Mouse (Mus musculus) midbrain, postnatal 0 days (tissue): ENCODE measurements around the gene Kat2b. TPM values are rescaled to one million over a fixed set of nuclear protein-coding genes. Genes with fewer than 3 reads are reported as not detected.
"Not testable (repeated sequence)": the region's sequence is repeated elsewhere in the genome, so short reads cannot be mapped to it uniquely, and the experiment has no call there.

ENCODE experiments used
- ATAC-seq: fragments of 200-750 bp; cut with Nextera tagmentation; 2 replicates; pipeline ENCODE4 v1.8.0; 2017; ENCODE audit warnings: moderate number of reproducible peaks, mild to moderate bottlenecking, moderate TSS enrichment, moderate library complexity; ENCODE audit not compliant: low FRiP score
- DNase-seq: peaks from one replicate; pipeline ENCODE4 v3.0.0-alpha.2; 2015; ENCODE audit warnings: low spot score
- H3K27ac ChIP-seq: fragments of 300-500 bp; sonication (generic); 2 replicates; pipeline ENCODE4 v1.5.1; 2014; ENCODE audit warnings: low read depth, mild to moderate bottlenecking, low read length, mixed read lengths
- H3K27me3 ChIP-seq: fragments of 300-500 bp; sonication (generic); 2 replicates; pipeline ENCODE4 v1.6.1; 2014; ENCODE audit warnings: low read length, control low read depth, mixed read lengths; ENCODE audit not compliant: insufficient read depth
- H3K36me3 ChIP-seq: fragments of 300-500 bp; sonication (generic); 2 replicates; pipeline ENCODE4 v1.6.1; 2014; ENCODE audit warnings: low read length, control low read depth, mixed read lengths; ENCODE audit not compliant: insufficient read depth
- H3K4me1 ChIP-seq: fragments of 300-500 bp; sonication (generic); 2 replicates; pipeline ENCODE4 v1.6.1; 2014; ENCODE audit warnings: mild to moderate bottlenecking, control low read depth, antibody characterized with exemption, low read length, mixed read lengths; ENCODE audit not compliant: insufficient read depth
- H3K4me2 ChIP-seq: fragments of 300-500 bp; sonication (generic); 2 replicates; pipeline ENCODE4 v1.6.1; 2014; ENCODE audit warnings: low read depth, mild to moderate bottlenecking, low read length, mixed read lengths; ENCODE audit not compliant: poor library complexity, severe bottlenecking
- H3K4me3 ChIP-seq: fragments of 300-500 bp; sonication (generic); 2 replicates; pipeline ENCODE4 v1.5.1; 2014; ENCODE audit warnings: low read depth, mild to moderate bottlenecking, low read length, moderate library complexity
- H3K9ac ChIP-seq: fragments of 300-500 bp; sonication (generic); replicated peaks from 2 replicates; pipeline ENCODE4 v1.6.1; 2014; ENCODE audit warnings: mild to moderate bottlenecking, low read length, moderate library complexity, mixed read lengths; ENCODE audit not compliant: poor library complexity, severe bottlenecking
- H3K9me3 ChIP-seq: fragments of 300-500 bp; sonication (generic); 2 replicates; pipeline ENCODE4 v1.6.1; 2016; ENCODE audit warnings: low read length, control low read depth
- CTCF ChIP-seq: IDR thresholded peaks from 2 replicates; pipeline ENCODE4 v1.5.1; 2016; ENCODE audit warnings: antibody characterized with exemption, mild to moderate bottlenecking
- WGBS: fragments of 180-500 bp; shearing (Covaris S2); extraction: QIAGEN DNeasy Blood & Tissue Kit; methylation state at CpG from one replicate; pipeline ENCODE4 v1.1.7; 2014; 5-methylcytosine and 5-hydroxymethylcytosine counted together
- polyA plus RNA-seq: library from polyadenylated mRNA; unstranded; fragments of >200 nt; fragmentation: Nextera tagmentation; extraction: Ambion mirVana; gene quantifications from 2 replicates; pipeline ENCODE4 v1.2.1, GENCODE M21; 2015
- total RNA-seq: library from RNA; depleted of rRNA; stranded (reverse); fragments of >200 nt; gene quantifications from 2 replicates; pipeline ENCODE4 v1.2.3, GENCODE M21; 2014

The Kat2b gene
- total and polyA plus RNA-seq, 2 experiments from 2014 or later, result 3.6 to 22.5 TPM

DNA sequence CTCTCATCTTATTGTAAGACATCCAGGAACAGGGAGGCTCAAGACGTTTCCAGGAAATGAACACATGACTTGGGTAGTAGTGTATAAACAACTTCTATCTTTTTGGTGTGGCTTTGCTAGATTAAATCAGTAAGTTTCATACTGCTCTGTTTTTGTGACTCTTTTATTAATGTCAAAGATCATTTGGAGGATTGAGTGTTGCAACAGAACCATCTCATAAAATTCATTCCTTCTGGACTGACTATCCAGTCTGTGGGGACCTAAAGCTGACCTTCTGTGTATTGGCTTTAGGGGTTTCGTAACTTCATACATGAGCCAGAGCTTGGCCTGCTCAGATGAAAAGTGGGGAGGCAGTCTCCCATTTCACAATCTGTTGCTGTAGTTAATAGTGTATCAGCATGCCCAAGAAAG lies 83.6 kb downstream of the Kat2b start:
- no peaks in the 10 kb centered on the region for H3K9me3 ChIP-seq
- WGBS, result 70% methylated on average over 2 of the region's 2 CpGs
- no peak overlapping the region for H3K27ac ChIP-seq
- DNase-seq, result no peak
- H3K36me3 ChIP-seq, result peaks cover 17% of the 10 kb centered on the region; the same call in 1 of the 2 replicates
- H3K4me1 ChIP-seq, result no peaks in the 10 kb centered on the region
- H3K4me3 ChIP-seq, result no peak overlapping the region
- TF ChIP-seq CTCF, result no peak
- no peak overlapping the region for H3K4me2 ChIP-seq
- H3K9ac ChIP-seq, result no peak overlapping the region
- ATAC-seq, result no peak
- no peaks in the 10 kb centered on the region for H3K27me3 ChIP-seq

DNA sequence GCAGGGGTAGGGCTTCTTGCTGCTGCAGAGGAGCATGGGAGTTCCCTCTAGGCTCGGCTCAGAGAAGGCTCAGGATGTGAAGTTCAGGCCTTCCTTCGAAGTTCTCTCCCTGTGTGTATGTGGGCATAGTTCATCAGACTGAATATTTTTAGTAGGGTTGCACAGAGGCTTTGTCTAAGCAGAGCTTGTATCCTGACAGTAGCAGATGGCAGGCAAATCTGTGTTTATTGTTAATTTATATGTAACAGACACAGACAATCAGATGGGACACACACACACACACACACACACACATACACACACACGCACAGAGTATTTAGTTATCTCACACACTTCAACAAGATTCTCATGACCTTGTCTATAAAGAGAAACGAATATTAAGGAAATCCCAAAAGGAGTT lies 87.9 kb downstream of the Kat2b start:
- no peak overlapping the region for H3K4me2 ChIP-seq
- no peaks in the 10 kb centered on the region for H3K9me3 ChIP-seq
- H3K4me3 ChIP-seq, result no peak overlapping the region
- DNase-seq (no peak), ATAC-seq (no peak)
- no peaks in the 10 kb centered on the region for H3K27me3 ChIP-seq
- H3K27ac ChIP-seq, result no peak overlapping the region
- WGBS, result 85% methylated on average over 4 of the region's 4 CpGs
- TF ChIP-seq CTCF, result no peak
- no peak overlapping the region for H3K9ac ChIP-seq
- peaks cover 11% of the 10 kb centered on the region; the same call in 1 of the 2 replicates for H3K36me3 ChIP-seq
- H3K4me1 ChIP-seq, result no peaks in the 10 kb centered on the region

DNA sequence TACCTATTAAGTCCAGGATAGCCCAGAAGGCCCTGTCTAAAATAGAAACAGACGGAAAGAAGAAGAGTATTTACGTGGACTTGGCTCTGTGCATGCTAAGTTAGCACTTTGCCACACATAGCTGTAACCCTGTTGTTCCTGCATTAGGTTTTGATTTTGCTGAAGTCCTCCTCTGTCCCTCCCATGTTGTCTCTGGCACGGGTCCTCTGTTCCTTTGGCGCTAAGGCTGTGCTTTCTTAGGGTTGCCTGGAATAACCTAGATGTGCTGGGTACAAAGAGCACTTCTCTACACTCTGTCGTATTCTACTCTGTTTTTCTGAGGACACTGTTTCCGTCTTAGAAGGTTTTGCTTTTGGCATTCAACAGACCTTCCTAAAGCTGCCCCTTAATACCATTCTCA lies 88.4 kb downstream of the Kat2b start:
- ATAC-seq, result no peak
- Histone ChIP-seq H3K27me3 (no peaks in the 10 kb centered on the region), H3K9me3 (no peaks in the 10 kb centered on the region), H3K4me3 (no peak overlapping the region), H3K4me1 (no peaks in the 10 kb centered on the region), H3K27ac (no peak overlapping the region), H3K4me2 (no peak overlapping the region), H3K9ac (no peak overlapping the region), H3K36me3 (peaks cover 11% of the 10 kb centered on the region; the same call in 1 of the 2 replicates)
- WGBS, result 94% methylated on average over 6 of the region's 6 CpGs
- DNase-seq, result no peak
- TF ChIP-seq CTCF, result no peak

DNA sequence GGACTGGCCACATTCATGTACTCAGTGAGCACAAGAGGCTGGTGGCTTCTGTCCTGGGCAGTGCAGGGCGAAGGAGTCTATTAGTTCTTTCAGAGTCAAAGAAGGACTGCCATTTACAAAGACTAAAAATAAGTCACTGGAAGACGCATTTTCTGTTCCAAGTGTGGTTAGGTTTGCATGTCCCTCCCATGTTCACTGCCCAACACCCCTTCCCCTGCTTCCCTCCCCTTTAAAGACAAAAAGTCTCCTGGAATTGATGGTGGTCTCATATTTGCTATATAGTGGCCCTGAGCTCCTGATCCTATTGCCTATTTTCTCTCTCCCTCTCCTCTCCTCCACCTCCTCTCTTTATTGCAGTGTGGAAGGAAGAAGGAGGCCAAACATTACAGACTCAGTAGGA lies 89.3 kb downstream of the Kat2b start:
- no peak overlapping the region for H3K9ac ChIP-seq
- no peak for TF ChIP-seq CTCF
- WGBS, result 95% methylated on average over 2 of the region's 2 CpGs
- DNase-seq (no peak), ATAC-seq (no peak)
- no peaks in the 10 kb centered on the region for H3K27me3 ChIP-seq
- no peak overlapping the region for H3K4me2 ChIP-seq
- no peak overlapping the region for H3K4me3 ChIP-seq
- no peaks in the 10 kb centered on the region for H3K4me1 ChIP-seq
- no peak overlapping the region for H3K27ac ChIP-seq
- no peaks in the 10 kb centered on the region for H3K9me3 ChIP-seq
- peaks cover 11% of the 10 kb centered on the region; the same call in 1 of the 2 replicates for H3K36me3 ChIP-seq

DNA sequence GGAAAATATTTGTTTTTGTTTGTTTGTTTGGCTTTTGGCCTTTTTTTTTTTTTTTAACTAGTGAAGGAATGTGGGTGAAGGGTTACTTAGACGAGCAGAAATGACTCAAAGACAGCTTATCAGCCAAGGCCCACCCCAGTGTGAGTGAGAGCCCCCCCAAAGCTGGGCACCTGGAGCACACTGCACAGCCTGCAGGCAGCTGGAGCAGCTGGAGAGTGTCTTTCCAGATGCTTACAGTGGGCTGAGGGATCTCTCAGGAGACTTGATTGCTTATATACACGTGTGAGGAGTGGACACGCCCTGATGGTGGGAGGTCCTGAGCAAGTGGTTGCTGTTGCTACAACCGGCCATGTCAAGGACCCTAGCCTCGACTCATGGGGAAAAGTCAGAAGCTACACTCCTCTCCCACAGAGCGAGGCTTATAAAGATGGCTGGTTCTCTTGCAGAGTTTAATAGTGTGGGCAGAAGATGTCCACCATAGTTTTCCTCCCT lies 89.8 kb downstream of the Kat2b start:
- ATAC-seq, result no peak
- 78% methylated on average over 6 of the region's 6 CpGs for WGBS
- no peaks in the 10 kb centered on the region for H3K4me1 ChIP-seq
- no peak for DNase-seq
- H3K4me2 ChIP-seq, result no peak overlapping the region
- H3K27ac ChIP-seq, result no peak overlapping the region
- H3K9me3 ChIP-seq, result no peaks in the 10 kb centered on the region
- H3K36me3 ChIP-seq, result peaks cover 11% of the 10 kb centered on the region; the same call in 1 of the 2 replicates
- H3K27me3 ChIP-seq, result no peaks in the 10 kb centered on the region
- TF ChIP-seq CTCF, result no peak
- no peak overlapping the region for H3K9ac ChIP-seq
- H3K4me3 ChIP-seq, result no peak overlapping the region

DNA sequence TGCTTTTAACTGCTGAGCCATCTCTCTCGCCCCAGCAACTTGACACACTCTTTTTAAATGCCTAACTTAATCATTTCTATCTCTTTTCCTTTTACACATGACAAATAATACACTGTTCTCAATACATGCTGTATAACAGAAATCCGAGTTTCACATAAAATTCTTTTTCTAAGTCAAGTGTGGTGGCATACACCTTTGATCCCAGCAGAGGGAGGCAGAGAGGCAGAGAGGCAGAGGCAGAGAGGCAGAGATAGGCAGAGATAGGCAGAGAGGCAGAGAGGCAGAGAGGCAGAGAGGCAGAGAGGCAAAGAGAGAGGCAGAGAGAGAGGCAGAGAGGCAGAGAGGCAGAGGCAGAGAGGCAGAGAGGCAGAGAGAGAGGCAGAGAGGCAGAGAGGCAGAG lies 90.7 kb downstream of the Kat2b start:
- not testable (repeated sequence) for H3K27me3 ChIP-seq, ATAC-seq, H3K4me3 ChIP-seq, H3K4me1 ChIP-seq, H3K9ac ChIP-seq, H3K4me2 ChIP-seq, H3K27ac ChIP-seq, DNase-seq, H3K9me3 ChIP-seq
- 76% methylated on average over 2 of the region's 2 CpGs for WGBS
- peaks cover 11% of the 10 kb centered on the region; the same call in 1 of the 2 replicates for H3K36me3 ChIP-seq
- TF ChIP-seq CTCF, result peak; percentile 70
